Mouse (Mus musculus) right cerebral cortex, adult 2 months (tissue): ENCODE results near the gene Ppfibp2.

Experiments used
- DNase-seq, 2 experiments: peaks; one replicate each; pipeline ENCODE4 v3.0.0; 2021 to 2022; ENCODE audit warnings: low spot score in 2 of 2

Gene Ppfibp2

GRCm38 (mm10) chr7:107618028-107618992, 23.3 kb downstream of the Ppfibp2 start:
- DNase-seq, result no peak

GRCm38 (mm10) chr7:107619225-107619624, 24.2 kb downstream of the Ppfibp2 start:
- DNase-seq, result no peak

- no peak for DNase-seq
Observed at GRCm38 (mm10) chr7:107620137-107620536, 25.1 kb downstream of the Ppfibp2 start.

GRCm38 (mm10) chr7:107624432-107624831, 29.4 kb downstream of the Ppfibp2 start:
- no peak for DNase-seq

- DNase-seq, result no peak
Observed at GRCm38 (mm10) chr7:107625061-107625460, 30.1 kb downstream of the Ppfibp2 start, which contains the start of gene 5330417H12Rik. 5330417H12Rik (minus strand) TSS chr7:107625161.

- no peak for DNase-seq
Observed at GRCm38 (mm10) chr7:107625781-107626180, 30.8 kb downstream of the Ppfibp2 start.

- DNase-seq, result no peak
Observed at GRCm38 (mm10) chr7:107628383-107628782, 33.4 kb downstream of the Ppfibp2 start.

- DNase-seq, result no peak
Observed at GRCm38 (mm10) chr7:107633201-107633600, 38.2 kb downstream of the Ppfibp2 start.

GRCm38 (mm10) chr7:107637398-107637797, 42.4 kb downstream of the Ppfibp2 start:
- DNase-seq, result no peak

GRCm38 (mm10) chr7:107638026-107638425, 43.0 kb downstream of the Ppfibp2 start:
- DNase-seq, result no peak

- no peak for DNase-seq
Observed at GRCm38 (mm10) chr7:107642586-107643275, 47.7 kb downstream of the Ppfibp2 start.

GRCm38 (mm10) chr7:107644987-107645386, 50.0 kb downstream of the Ppfibp2 start:
- no peak for DNase-seq

GRCm38 (mm10) chr7:107648937-107649688, 54.1 kb downstream of the Ppfibp2 start:
- DNase-seq, result no peak

- no peak for DNase-seq
Observed at GRCm38 (mm10) chr7:107649990-107650389, 55.0 kb downstream of the Ppfibp2 start.

GRCm38 (mm10) chr7:107651821-107652220, 56.8 kb downstream of the Ppfibp2 start:
- DNase-seq, result no peak

GRCm38 (mm10) chr7:107656451-107656850, 61.4 kb downstream of the Ppfibp2 start:
- no peak for DNase-seq

- no peak for DNase-seq
Observed at GRCm38 (mm10) chr7:107659186-107659918, 64.3 kb downstream of the Ppfibp2 start.

- DNase-seq, result peak; percentile 83 to 86
Observed at GRCm38 (mm10) chr7:107661189-107661842, 66.3 kb downstream of the Ppfibp2 start.

- no peak for DNase-seq
Observed at GRCm38 (mm10) chr7:107661843-107662281, 66.9 kb downstream of the Ppfibp2 start.

GRCm38 (mm10) chr7:107663621-107664020, 68.6 kb downstream of the Ppfibp2 start:
- DNase-seq, result no peak
